Mouse (Mus musculus) cerebellum, postnatal 14 days (tissue): ENCODE data around the gene Btbd35f13.
"Not testable (repeated sequence)": the region's sequence is repeated elsewhere in the genome, so short reads cannot be mapped to it uniquely, and the experiment has no call there.

Experiments used
- DNase-seq, 2 experiments: peaks; one replicate each; pipeline ENCODE4 v3.0.0; 2021; ENCODE audit warnings: mixed read lengths in 2 of 2

Btbd35f13 gene

DNA sequence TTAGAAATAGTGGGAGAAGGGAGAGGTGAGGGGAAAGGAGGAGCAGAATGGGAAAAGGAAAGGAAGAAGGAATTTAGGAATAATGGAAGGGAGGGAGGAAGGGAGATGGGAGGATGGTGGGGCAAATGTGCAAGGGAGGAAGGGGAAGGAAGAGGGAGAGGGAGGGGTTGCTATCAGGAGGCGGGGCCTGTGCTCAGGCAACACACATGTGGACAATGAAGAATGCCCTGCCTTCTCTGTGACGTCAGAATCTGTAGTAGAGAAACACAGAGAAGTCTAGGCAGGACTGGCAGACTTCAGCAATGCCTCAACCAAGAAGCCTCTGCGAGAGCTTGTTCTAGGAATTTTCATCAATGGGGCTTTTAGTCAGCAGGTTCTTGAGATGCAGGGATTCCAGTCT, at the start of gene Btbd35f13:
TSS of gene Btbd35f13 (plus strand) at position 301 of the 400 bp plus-strand sequence.
- DNase-seq = not testable (repeated sequence)

DNA sequence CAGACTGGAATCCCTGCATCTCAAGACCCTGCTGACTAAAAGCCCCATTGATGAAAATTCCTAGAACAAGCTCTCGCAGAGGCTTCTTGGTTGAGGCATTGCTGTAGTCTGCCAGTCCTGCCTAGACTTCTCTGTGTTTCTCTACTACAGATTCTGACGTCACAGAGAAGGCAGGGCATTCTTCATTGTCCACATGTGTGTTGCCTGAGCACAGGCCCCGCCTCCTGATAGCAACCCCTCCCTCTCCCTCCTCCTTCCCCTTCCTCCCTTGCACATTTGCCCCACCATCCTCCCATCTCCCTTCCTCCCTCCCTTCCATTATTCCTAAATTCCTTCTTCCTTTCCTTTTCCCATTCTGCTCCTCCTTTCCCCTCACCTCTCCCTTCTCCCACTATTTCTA, 45.3 kb downstream of the Btbd35f13 start, which contains the start of gene Btbd35f14:
TSS of gene Btbd35f14 (minus strand) at position 101 of the 400 bp plus-strand sequence.
- DNase-seq = not testable (repeated sequence)
